Mouse (Mus musculus) forebrain, embryonic 15.5 days (tissue): Measurements from ENCODE around the gene Rara. TPM values are rescaled to one million over a fixed set of nuclear protein-coding genes. Genes with fewer than 3 reads are reported as not detected.

Source experiments
- ATAC-seq: fragments of 200-750 bp; cut with Nextera tagmentation; replicated peaks from 2 replicates; pipeline ENCODE4 v1.8.0; 2017; ENCODE audit warnings: mild to moderate bottlenecking, moderate TSS enrichment, moderate library complexity
- H3K27ac ChIP-seq: fragments of 300-500 bp; sonication (generic); replicated peaks from 2 replicates; pipeline ENCODE4 v1.5.1; 2015; ENCODE audit warnings: mild to moderate bottlenecking, inconsistent platforms
- H3K27me3 ChIP-seq: fragments of 300-500 bp; sonication (generic); 2 replicates; pipeline ENCODE4 v1.6.1; 2015; ENCODE audit warnings: inconsistent platforms
- H3K36me3 ChIP-seq: fragments of 300-500 bp; sonication (generic); 2 replicates; pipeline ENCODE4 v1.6.1; 2015; ENCODE audit warnings: mild to moderate bottlenecking, inconsistent platforms
- H3K4me1 ChIP-seq: fragments of 300-500 bp; sonication (generic); 2 replicates; pipeline ENCODE4 v1.6.1; 2015; ENCODE audit warnings: inconsistent platforms
- H3K4me2 ChIP-seq: fragments of 300-500 bp; sonication (generic); replicated peaks from 2 replicates; pipeline ENCODE4 v1.6.1; 2015; ENCODE audit warnings: mild to moderate bottlenecking, inconsistent platforms
- H3K4me3 ChIP-seq: fragments of 300-500 bp; sonication (generic); 2 replicates; pipeline ENCODE4 v1.5.1; 2015; ENCODE audit warnings: mild to moderate bottlenecking, inconsistent platforms
- H3K9ac ChIP-seq: fragments of 300-500 bp; sonication (generic); replicated peaks from 2 replicates; pipeline ENCODE4 v1.6.1; 2015; ENCODE audit warnings: mild to moderate bottlenecking, inconsistent platforms
- H3K9me3 ChIP-seq: fragments of 300-500 bp; sonication (generic); 2 replicates; pipeline ENCODE4 v1.6.1; 2016; ENCODE audit warnings: inconsistent platforms
- WGBS: fragments of 180-500 bp; shearing (Covaris S2); methylation state at CpG from one replicate; pipeline ENCODE4 v1.1.7; 2015; ENCODE audit warnings: mixed read lengths; 5-methylcytosine and 5-hydroxymethylcytosine counted together
- polyA plus RNA-seq: library from polyadenylated mRNA; unstranded; fragments of >200 nt; fragmentation: Nextera tagmentation; extraction: Ambion mirVana; gene quantifications from 2 replicates; pipeline ENCODE4 v1.2.1, GENCODE M21; 2015

Gene Rara
- 9.2 and 9.9 TPM in 2 replicates for polyA plus RNA-seq

- Histone ChIP-seq H3K4me3 (peak within 1 kb of the TSS; percentile 59), H3K4me2 (peak within 1 kb of the TSS; percentile 61), H3K27me3 (no peaks in the 10 kb centered on the region), H3K36me3 (no peaks in the 10 kb centered on the region), H3K4me1 (peaks cover 83% of the 10 kb centered on the region), H3K27ac (peak within 1 kb of the TSS; percentile 54; the same call in 1 of the 2 replicates), H3K9ac (peak within 1 kb of the TSS; percentile 84), H3K9me3 (no peaks in the 10 kb centered on the region)
- 9% methylated on average over 21 of the region's 21 CpGs for WGBS
- ATAC-seq: no peak
Measured at GRCm38 (mm10) chr11:98927438-98928076, at the start of gene Rara. Rara (plus strand) TSS chr11:98927818.

DNA sequence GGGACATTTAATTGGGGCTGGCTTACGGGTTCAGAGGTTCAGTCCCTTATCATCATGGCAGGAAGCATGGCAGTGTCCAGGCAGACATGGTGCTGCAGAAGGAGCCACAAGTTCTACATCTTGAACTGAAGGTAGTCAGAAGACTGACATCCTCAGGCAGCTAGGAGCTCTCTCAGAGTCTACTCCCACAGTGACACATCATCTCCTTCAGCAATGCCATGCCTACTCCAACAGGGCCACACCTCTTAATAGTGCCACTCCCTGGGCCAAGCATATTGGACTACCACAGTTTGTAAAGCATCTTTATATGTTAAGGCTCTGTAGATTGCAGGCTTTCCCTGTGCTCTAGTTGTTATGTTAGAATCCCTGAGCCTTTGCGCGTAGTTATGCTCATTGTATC is 39.9 kb upstream of the Rara start:
- Histone ChIP-seq H3K4me1 (no peaks in the 10 kb centered on the region), H3K9ac (no peak overlapping the region), H3K4me2 (no peak overlapping the region), H3K27ac (no peak overlapping the region), H3K27me3 (no peaks in the 10 kb centered on the region), H3K9me3 (no peaks in the 10 kb centered on the region), H3K4me3 (no peak overlapping the region), H3K36me3 (peaks cover 66% of the 10 kb centered on the region)
- WGBS: 99% methylated on average over 3 of the region's 3 CpGs
- no peak for ATAC-seq

DNA sequence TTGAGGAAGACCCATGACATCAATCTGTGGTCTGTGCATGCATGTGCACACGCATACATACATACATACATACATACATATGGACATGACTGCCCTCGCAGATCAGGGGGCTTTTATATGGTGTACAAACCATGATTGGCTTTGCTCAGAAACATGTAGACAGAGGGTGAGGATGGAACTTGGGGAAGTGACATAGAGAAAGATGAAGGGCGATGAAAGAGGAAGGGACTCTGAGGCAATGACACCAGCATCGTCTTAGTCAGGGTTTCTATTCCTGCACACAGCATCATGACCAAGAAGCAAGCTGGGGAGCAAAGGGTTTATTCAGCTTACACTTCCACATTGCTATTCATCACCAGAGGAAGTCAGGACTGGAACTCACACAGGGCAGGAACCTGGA is 38.5 kb upstream of the Rara start:
- Histone ChIP-seq H3K4me2 (no peak overlapping the region), H3K27ac (no peak overlapping the region), H3K27me3 (no peaks in the 10 kb centered on the region), H3K9me3 (no peaks in the 10 kb centered on the region), H3K4me3 (no peak overlapping the region), H3K36me3 (peaks cover 80% of the 10 kb centered on the region), H3K4me1 (no peaks in the 10 kb centered on the region), H3K9ac (no peak overlapping the region)
- WGBS: 97% methylated on average over 4 of the region's 4 CpGs
- no peak for ATAC-seq

DNA sequence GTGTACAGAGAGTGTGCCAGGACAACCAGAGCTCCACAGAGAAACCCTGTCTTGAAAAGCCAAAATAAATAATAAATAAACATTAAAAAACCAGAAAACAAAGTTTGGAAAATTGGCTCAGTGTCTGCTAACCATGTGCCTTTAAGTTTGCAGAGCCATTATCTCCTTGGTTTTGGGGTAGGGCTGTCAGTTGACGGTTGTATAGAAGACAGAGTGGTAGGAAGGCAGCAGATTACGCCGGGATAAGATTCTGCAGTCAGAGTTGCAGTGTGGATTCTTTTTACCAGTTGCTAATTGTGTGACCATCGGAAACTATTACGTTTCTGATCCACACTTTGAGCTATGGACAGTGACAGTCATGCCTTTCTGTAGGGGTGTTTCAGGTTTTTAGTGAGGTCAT is 37.6 kb upstream of the Rara start:
- WGBS: 91% methylated on average over 5 of the region's 5 CpGs
- Histone ChIP-seq H3K9ac (no peak overlapping the region), H3K4me2 (no peak overlapping the region), H3K27ac (no peak overlapping the region), H3K27me3 (no peaks in the 10 kb centered on the region), H3K36me3 (peaks cover 84% of the 10 kb centered on the region), H3K4me1 (no peaks in the 10 kb centered on the region), H3K9me3 (no peaks in the 10 kb centered on the region), H3K4me3 (no peak overlapping the region)
- no peak for ATAC-seq

DNA sequence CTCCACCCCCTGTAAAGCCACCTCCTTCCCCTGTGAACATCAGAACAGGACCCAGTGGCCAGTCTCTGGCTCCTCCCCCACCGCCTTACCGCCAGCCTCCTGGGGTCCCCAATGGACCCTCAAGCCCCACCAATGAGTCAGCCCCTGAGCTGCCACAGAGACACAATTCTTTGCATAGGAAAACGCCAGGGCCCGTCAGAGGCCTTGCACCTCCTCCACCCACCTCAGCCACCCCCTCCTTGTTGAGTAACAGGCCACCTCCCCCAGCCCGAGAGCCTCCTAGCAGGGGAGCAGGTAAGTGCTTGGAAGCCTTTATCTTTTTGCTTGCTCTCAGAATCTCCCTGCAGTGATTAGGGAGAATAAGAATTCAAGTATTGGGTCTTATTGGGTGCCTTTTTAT is 35.2 kb upstream of the Rara start:
- WGBS: 29% methylated on average over 5 of the region's 5 CpGs

DNA sequence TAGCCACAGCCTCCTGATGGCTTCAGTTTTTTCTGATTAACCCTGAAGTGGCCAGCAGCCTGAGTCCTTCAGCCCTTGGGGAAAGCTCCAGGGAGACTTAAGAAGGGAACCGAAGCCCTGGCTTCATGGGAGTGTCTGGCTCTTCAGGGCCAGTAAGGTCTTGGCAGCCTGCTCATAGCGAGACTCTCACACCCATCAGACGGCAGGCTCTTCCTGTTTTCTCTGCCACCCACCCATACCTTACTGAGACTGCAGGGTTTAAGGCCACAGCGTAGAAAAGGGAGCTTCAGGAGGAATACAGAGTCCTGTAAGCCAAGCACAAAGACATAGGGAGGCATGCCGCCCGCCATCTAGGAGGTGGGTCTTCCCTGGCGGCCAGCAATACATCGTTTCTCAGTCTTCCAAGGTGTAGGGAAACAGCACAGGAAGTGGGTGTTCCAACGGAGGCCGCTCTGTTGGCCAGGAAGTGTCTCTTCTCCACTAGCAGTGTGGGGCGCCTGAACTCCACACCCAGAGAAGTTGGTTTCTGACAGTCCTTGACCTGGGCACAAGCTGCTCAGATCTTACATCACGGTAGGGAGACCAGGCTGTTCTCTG is 27.0 kb upstream of the Rara start:
- Histone ChIP-seq H3K27ac (no peak overlapping the region), H3K36me3 (peaks cover 60% of the 10 kb centered on the region), H3K9ac (no peak overlapping the region), H3K9me3 (no peaks in the 10 kb centered on the region), H3K4me2 (no peak overlapping the region), H3K4me1 (no peaks in the 10 kb centered on the region), H3K4me3 (no peak overlapping the region), H3K27me3 (no peaks in the 10 kb centered on the region)
- WGBS: 90% methylated on average over 12 of the region's 12 CpGs
- ATAC-seq: no peak

More for the DNA sequence above, 35.2 kb upstream of the Rara start:
- H3K4me2 ChIP-seq: no peak overlapping the region
- no peak overlapping the region for H3K9ac ChIP-seq
- no peak overlapping the region for H3K27ac ChIP-seq
- H3K9me3 ChIP-seq: no peaks in the 10 kb centered on the region
- H3K27me3 ChIP-seq: no peaks in the 10 kb centered on the region
- no peaks in the 10 kb centered on the region for H3K4me1 ChIP-seq
- no peak overlapping the region for H3K4me3 ChIP-seq
- peaks cover 78% of the 10 kb centered on the region for H3K36me3 ChIP-seq
- ATAC-seq: no peak

- no peaks in the 10 kb centered on the region for H3K4me1 ChIP-seq
- WGBS: 17% methylated on average over 10 of the region's 10 CpGs
- H3K4me3 ChIP-seq: no peak overlapping the region
- no peak overlapping the region for H3K4me2 ChIP-seq
- H3K27me3 ChIP-seq: no peaks in the 10 kb centered on the region
- no peaks in the 10 kb centered on the region for H3K9me3 ChIP-seq
- H3K27ac ChIP-seq: 0 out of 2 replicates have a peak overlapping the region, but pooled peaks have one; percentile 5
- H3K36me3 ChIP-seq: peaks cover 42% of the 10 kb centered on the region
- H3K9ac ChIP-seq: no peak overlapping the region
- no peak for ATAC-seq
Measured at GRCm38 (mm10) chr11:98902621-98903245, 24.9 kb upstream of the Rara start.

DNA sequence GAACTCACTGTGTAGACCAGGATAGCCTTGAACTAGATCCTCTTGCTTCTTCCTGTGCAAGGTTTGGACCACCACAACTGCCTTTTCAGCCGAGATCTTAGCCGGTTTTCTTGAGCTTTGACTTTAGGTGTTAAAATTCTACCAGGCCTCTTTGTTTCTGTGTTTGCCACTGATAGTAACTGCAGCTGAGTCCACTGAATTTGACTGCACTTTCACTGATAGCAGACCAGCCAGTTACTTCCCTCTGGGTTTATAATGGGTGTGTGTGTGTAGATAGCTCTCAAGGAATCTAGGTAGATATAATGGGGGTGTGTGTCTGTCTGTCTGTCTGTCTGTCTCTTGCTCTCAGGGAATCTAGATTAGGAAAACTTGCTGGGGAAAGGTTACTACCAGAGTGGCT is 23.0 kb upstream of the Rara start:
- no peak for ATAC-seq
- H3K9ac ChIP-seq: no peak overlapping the region
- WGBS: 93% methylated on average over 2 of the region's 2 CpGs

GRCm38 (mm10) chr11:98905033-98905432 is 22.6 kb upstream of the Rara start:
- no peak for ATAC-seq
- peaks cover 23% of the 10 kb centered on the region for H3K36me3 ChIP-seq
- H3K4me2 ChIP-seq: no peak overlapping the region
- H3K27me3 ChIP-seq: no peaks in the 10 kb centered on the region
- WGBS: 91% methylated on average over 7 of the region's 7 CpGs
- H3K4me1 ChIP-seq: peaks cover 13% of the 10 kb centered on the region
- H3K9ac ChIP-seq: no peak overlapping the region
- no peak overlapping the region for H3K27ac ChIP-seq
- H3K4me3 ChIP-seq: no peak overlapping the region
- no peaks in the 10 kb centered on the region for H3K9me3 ChIP-seq

More for the DNA sequence above, 23.0 kb upstream of the Rara start:
- no peak overlapping the region for H3K4me3 ChIP-seq
- H3K27ac ChIP-seq: no peak overlapping the region
- peaks cover 27% of the 10 kb centered on the region for H3K36me3 ChIP-seq
- H3K4me2 ChIP-seq: no peak overlapping the region
- H3K9me3 ChIP-seq: no peaks in the 10 kb centered on the region
- no peaks in the 10 kb centered on the region for H3K27me3 ChIP-seq
- H3K4me1 ChIP-seq: peaks cover 13% of the 10 kb centered on the region

DNA sequence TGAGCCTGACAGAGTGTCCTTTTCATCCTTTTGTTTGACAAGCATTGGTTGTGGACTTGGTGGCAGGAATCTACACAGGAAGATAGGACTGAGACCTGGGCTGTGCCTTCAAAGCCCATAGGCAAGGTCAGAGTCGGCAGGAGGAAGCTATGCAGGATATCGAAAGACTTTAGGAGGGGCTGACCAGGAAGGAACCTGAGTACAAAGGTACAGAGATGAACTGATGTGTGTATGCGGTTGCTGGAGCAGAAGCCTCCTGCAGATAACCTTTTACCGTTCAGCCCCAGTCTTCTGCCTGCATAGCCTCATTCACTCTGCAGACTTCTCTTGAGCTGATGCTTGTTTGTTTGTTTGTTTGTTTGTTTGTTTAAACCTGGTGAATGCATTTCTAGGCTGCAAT is 22.0 kb upstream of the Rara start:
- WGBS: 93% methylated on average over 4 of the region's 4 CpGs
- Histone ChIP-seq H3K9me3 (no peaks in the 10 kb centered on the region), H3K27me3 (no peaks in the 10 kb centered on the region), H3K9ac (no peak overlapping the region), H3K27ac (no peak overlapping the region), H3K4me3 (no peak overlapping the region), H3K36me3 (peaks cover 17% of the 10 kb centered on the region; the same call in 1 of the 2 replicates), H3K4me2 (no peak overlapping the region), H3K4me1 (peaks cover 13% of the 10 kb centered on the region)
- no peak for ATAC-seq

- H3K4me1 ChIP-seq: peaks cover 13% of the 10 kb centered on the region
- H3K27ac ChIP-seq: 0 out of 2 replicates have a peak overlapping the region, but pooled peaks have one; percentile 54
- 56% methylated on average over 5 of the region's 5 CpGs for WGBS
- no peaks in the 10 kb centered on the region for H3K9me3 ChIP-seq
- ATAC-seq: no peak
- no peak overlapping the region for H3K9ac ChIP-seq
- peak overlapping the region; percentile 84 for H3K4me2 ChIP-seq
- H3K27me3 ChIP-seq: no peaks in the 10 kb centered on the region
- 0 out of 2 replicates have a peak, but pooled peaks cover 4% of the 10 kb centered on the region for H3K36me3 ChIP-seq
- peak overlapping the region; percentile 51 for H3K4me3 ChIP-seq
Measured at GRCm38 (mm10) chr11:98907063-98907436, 20.6 kb upstream of the Rara start.

- Histone ChIP-seq H3K27ac (0 out of 2 replicates have a peak within 1 kb of the TSS, but pooled peaks have one; percentile 54), H3K4me2 (peak within 1 kb of the TSS; percentile 84), H3K36me3 (no peaks in the 10 kb centered on the region), H3K4me1 (peaks cover 13% of the 10 kb centered on the region), H3K4me3 (peak within 1 kb of the TSS; percentile 51), H3K9me3 (no peaks in the 10 kb centered on the region), H3K27me3 (no peaks in the 10 kb centered on the region), H3K9ac (peak within 1 kb of the TSS; percentile 34)
- WGBS: under 1% methylated on average over 49 of the region's 49 CpGs
- peak; percentile 99 for ATAC-seq
Measured at GRCm38 (mm10) chr11:98907437-98908173, 20.0 kb upstream of the Rara start, which contains the start of gene Cdc6. Cdc6 (plus strand) TSS chr11:98907801.
